Mouse (Mus musculus) lung, adult 18-20 months (tissue): ENCODE results near the gene Spata20.
A peak's percentile ranks its signal among the peaks of the same experiment; 100 is the strongest.

Source experiments
- DNase-seq, 2 experiments: peaks; one replicate each; pipeline ENCODE4 v3.0.0; 2022; ENCODE audit warnings: mixed read lengths in 2 of 2

Gene Spata20

GRCm38 (mm10) chr11:94481963-94482362, 4.0 kb downstream of the Spata20 start:
- DNase-seq = no peak

DNA sequence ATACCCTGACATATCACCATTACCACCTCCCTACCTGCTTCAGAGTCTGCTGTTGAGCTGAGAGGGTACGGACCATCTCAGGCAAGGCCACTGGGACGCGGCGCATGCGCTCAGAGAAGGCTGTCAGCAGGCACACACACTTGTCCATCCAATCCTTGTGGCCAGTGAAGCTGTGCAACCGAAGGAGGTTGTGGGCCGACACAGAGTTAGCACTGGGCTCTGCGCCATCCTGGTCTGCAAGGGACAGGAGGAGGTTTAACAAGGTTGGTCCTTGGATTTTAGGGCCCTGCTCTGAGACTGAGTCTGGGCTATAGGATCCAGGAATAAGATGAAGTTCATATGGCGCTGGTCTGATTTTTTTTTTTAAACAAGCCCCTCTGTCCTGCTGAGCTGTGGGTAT, 5.6 kb downstream of the Spata20 start:
- DNase-seq = no peak

GRCm38 (mm10) chr11:94477651-94478050, 8.3 kb downstream of the Spata20 start:
- no peak for DNase-seq

GRCm38 (mm10) chr11:94475722-94476121, 10.3 kb downstream of the Spata20 start:
- no peak for DNase-seq

DNA sequence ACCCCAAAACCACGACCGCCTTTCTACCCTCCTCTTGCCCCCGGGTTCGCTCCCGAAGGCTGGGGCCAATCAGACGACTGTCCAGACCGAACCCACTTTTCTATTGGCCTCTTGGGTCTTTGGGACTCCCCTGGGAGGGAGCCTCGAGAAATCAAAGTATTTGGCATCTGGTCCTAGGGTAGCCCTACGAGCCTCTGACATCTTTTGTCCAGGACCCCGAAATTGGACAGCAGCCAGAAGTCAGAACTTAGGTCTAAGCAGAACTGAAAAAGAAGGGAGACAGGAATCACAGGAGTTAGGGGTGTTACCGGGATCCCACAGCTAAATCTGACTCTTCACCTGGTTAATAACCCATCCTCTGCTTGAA, 11.5 kb downstream of the Spata20 start:
- no peak for DNase-seq

DNA sequence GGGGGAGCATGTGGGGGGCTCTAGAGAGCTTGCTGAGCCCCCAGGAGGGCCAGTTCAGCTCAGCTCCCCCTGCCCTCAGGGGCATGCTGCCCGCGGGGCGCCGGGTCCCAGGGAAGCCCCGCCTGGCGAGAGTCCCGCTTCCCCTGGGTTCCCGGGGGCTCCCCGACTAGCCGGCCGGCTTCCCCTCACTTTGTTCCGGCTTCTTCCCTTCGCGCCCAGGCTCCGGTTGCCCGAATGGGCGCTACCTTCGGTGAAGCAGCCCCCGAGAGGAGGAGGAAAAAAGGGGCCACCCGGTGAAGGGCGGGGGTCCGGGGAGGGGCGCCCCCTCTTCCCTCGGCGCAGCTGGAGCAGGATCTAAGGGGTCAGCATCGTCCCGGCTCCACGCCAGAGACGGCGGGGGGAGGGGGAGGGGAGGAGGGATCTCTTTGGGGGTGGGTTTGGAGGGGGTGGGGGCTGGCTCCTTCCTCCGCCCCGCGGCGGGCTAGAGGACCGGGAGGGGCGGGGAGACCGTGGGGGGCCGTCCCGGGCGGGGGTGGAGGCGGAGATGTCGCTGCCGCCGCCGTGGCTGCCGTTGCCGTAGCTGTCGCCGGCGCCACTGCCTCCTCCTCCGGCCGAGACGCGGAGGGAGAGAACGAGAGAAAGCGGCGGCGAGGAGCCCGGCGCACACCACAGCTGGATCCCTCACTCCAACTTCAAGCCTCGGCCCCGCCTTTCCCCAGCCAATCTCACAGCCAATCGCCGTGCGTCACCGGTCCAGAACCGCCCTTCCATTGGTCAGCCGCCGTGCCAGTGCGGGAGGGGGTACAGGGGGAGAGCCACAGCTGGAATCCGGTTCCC, 12.1 kb downstream of the Spata20 start, which contains the start of gene Cacna1g:
Gene Cacna1g, minus strand, starts transcription at position 492 of the 837 bp plus-strand sequence.
- peak; percentile 88 to 91 for DNase-seq

DNA sequence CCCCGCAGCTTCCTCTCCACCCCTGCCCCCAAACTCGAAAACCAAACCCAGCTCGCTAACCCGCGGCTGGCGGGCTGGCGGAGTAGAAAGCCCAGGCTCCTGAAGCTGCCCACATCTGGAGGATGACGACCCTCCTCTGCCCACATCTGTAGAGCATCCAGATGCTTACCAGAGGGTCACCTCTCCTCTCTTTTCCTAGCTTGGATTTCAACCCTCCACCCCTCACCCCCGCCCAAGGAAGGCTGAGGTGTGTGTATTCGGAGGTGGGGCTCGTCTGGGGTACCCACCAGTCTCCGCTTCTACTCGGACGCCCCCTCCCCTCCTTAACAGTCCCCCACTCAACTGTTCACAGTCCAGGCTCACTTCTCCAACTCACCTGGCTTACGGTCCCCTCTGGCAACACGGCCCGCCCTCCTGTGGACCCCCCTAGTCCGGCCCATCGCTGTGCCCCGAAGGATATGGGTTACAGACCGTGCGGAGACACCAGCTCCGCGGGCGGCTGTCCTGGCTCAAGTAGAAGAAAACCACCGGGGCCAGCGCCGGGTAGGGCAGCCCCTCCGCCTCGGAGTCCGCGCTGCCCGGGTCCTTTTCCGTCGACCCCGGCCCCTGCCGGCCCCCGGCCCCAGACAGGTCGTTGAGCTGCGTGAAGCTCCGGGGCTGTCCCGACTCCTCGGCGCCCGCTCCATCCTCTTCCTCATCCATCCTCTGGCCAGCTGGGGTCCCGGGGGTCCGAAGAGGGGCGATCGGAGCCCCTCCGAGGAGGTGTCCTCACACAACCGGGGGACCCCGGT, 12.9 kb downstream of the Spata20 start:
- DNase-seq = no peak

DNA sequence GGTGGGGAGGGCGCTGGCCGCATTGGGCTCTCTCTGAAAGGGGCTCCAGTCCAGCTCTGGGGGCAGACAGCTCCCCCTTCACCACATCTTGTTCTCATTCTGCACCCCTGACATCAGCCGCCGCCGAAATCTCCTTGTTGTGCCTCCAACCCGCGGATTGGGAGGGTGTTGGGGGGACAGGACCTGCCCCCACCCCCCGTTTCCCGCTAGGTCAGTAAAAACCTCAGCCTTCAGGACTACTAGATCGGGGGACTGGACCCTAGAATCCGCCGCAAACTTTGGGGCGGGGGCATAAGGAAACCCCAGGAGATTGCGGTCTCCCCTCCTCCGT, 13.4 kb downstream of the Spata20 start:
- no peak for DNase-seq

- DNase-seq = no peak
Measured at GRCm38 (mm10) chr11:94471740-94472584, 14.0 kb downstream of the Spata20 start.

- no peak for DNase-seq
Measured at GRCm38 (mm10) chr11:94470391-94470790, 15.6 kb downstream of the Spata20 start.

- DNase-seq = no peak
Measured at GRCm38 (mm10) chr11:94469136-94470064, 16.6 kb downstream of the Spata20 start.

DNA sequence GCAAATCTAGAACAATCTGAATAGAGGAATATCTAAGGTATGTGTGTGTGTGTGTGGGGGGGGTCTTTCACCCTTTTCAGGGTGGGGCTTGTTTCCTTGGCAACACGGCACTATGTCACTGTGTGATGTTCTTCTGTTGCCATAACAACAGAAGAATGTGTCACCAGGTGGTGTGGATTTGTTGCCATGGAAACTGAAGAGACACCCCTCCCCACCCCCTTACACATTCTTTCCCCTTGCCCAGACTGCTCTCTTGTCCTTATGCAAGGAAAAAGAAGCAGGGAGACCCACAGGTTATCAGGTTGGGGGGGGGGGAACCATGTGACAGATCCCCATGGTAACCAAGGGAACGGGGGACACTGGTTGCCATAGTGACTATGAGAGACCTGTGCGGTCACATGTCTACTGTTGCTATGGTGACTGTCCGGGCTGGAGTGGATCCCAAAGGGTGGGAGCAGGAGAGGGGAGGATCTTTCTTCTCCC, 17.4 kb downstream of the Spata20 start:
- DNase-seq = no peak

DNA sequence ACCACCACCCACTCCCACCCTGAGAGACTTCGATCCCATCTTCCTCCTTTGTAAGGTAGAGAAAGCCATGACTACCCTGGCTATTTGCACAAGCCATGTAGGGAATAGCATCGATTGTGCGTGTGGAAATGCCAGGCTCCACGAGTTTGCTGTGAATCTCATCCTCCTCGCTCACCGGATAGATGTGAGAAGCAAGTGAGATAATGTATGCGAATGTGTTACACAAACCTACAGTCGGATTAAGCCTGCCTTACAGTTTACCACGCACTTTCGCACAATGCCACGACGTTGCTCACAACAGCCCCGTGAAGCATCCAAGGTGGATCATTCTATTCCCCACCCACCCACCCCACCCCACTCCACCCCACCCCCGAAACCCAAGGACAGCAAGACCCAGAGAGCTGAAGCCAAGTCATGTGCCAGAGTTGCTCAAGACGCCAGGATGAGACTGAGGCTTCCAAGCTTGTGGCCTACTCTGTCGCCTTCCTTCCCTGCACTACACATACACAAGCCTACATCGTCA, 19.6 kb downstream of the Spata20 start:
- DNase-seq = no peak

- no peak for DNase-seq
Measured at GRCm38 (mm10) chr11:94464170-94464569, 21.8 kb downstream of the Spata20 start.

GRCm38 (mm10) chr11:94461856-94462255, 24.1 kb downstream of the Spata20 start:
- no peak for DNase-seq

GRCm38 (mm10) chr11:94457001-94457400, 29.0 kb downstream of the Spata20 start:
- no peak for DNase-seq

DNA sequence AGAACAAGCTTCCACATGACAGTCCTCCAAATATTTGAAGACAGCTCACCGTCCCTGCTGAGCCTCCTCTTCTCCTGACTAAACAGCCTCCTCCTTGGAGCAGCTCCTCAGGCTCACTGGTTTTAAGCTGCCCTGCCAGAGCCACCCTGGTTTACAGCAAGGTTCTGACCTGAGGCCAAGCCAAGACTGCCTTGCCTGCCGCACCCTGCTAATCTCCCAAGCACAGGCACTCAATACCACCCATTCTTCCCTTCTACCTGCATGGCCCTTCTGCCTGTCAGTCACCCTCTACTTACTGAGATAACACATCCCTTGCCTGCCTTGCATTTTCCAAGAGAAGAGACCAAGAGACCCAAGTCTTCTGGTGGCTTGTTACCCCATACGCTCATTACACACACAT, 29.6 kb downstream of the Spata20 start:
- no peak for DNase-seq

DNA sequence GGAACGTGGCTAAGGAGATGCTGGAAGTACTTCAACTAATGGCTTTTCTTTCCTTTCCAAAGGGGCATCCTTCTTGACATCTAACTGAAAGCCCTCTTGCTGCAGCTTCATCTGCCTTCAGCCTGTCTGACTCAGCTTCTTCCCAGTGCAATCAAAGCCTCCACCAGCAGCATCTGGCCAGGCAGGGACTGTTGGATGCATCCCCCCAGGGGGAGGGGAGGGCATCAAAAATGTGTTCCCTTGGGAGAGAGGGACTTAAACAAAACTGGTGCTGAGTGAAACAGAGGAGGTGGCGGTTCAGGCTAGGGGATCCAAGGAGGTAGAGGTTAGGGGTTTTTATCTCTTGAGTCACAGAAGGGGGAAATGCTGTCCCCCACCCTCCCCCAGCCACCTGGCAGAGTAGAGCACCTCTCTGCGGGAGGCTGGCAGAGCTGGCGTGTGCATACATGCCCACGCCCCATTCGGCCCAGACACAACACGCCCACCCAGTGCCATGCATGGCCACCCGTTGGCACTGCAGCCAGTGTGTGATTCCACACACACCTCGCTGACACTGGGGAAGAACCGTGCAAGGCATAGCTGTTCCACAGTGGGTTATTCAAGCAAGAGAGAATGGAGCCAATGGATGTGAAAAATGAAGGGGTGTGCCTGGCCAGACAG, 30.7 kb downstream of the Spata20 start:
- DNase-seq = no peak

GRCm38 (mm10) chr11:94454756-94455155, 31.2 kb downstream of the Spata20 start:
- DNase-seq = no peak

DNA sequence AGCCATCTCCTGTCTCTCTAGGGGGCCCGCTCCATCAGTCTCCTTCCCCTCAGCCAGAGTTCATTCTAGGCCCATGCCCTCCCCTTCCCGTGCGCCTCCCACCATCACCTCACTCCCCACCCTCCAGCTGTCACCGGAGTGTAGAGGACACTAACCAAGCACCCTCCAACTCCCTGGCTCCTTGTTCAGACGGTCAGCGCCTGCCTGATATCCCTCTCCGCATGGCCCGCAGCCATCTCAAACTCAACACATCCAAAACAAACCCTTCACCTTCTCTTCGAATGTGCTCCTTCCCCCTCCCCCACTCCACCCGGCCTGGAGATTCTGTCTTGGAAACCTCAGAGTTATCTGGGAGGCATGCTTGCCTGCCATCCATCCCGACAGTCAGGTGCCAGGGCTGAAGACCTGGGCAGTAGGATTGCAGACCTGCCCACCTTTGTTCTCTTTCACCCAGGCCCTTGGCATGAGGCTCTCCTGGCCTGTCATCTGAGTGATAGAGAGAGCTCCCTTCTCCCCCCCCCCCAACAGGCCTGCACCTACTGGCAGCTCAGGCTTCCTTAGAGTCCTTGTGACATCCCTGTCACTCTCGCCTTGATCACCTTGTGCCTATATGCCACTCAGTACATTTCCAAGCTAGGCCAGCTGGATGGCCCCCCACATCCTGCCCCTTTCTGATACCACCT, 34.7 kb downstream of the Spata20 start:
- DNase-seq = peak; percentile 51 to 66
